Comparison of ENCODE assay signal across 21 mouse cellular contexts in the genomic region with DNA sequence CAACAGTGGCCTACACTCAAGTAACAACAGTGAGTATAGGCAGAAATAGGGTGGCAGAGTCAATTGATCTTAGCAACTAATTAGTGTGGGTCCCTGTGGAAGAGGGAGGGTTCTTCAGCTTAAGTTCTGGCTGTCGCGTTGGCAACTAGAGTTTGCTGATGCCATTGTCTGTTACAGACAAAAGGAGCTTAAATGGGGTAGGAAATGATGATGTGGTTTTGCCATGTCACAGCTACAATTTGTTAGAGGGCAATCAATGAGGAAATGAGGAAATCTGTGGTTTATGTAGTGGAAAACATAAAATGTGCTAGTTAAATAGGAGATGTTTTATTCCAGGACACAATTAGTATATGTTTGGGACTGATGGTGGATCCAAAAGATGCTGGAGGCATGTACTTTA.
"Had no signal": no experiment of that assay in that cellular context is flagged by ENCODE, and none has a peak within 500 bp of the region (broad histone marks: within the 10 kb centered on the region; RNA-seq: fewer than 3 reads in every experiment).

No protein-coding gene starts in this region.

- ATAC-seq: intestine, embryonic 15.5 days; liver, postnatal 0 days; lung, postnatal 0 days; midbrain, embryonic 13.5 days had no signal

- DNase-seq: kidney, adult 11 months; kidney, adult 8-10 months; kidney, postnatal 10 days; kidney, postnatal 36 days; liver, postnatal 0 days; lung, embryonic 14.5 days; right cerebral cortex, adult 18-20 months; right cerebral cortex, postnatal 14 days; right cerebral cortex, postnatal 4 days; thymus, postnatal 25 days had no signal

- H3K9me3 ChIP-seq: intestine, embryonic 15.5 days; kidney, embryonic 15.5 days; megakaryocyte, embryonic 14.5 days; midbrain, embryonic 10.5 days; midbrain, embryonic 13.5 days; neural tube, embryonic 12.5 days had no signal

- H3K27me3 ChIP-seq: intestine, embryonic 15.5 days; kidney, embryonic 15.5 days; megakaryocyte, embryonic 14.5 days; midbrain, embryonic 13.5 days; neural tube, embryonic 12.5 days had no signal

- H3K36me3 ChIP-seq: intestine, embryonic 15.5 days; kidney, embryonic 15.5 days; midbrain, embryonic 10.5 days; midbrain, embryonic 13.5 days; neural tube, embryonic 12.5 days had no signal

- H3K4me2 ChIP-seq: intestine, embryonic 15.5 days; kidney, embryonic 15.5 days; liver, embryonic 11.5 days; lung, embryonic 14.5 days; midbrain, embryonic 13.5 days; neural tube, embryonic 12.5 days had no signal

- H3K4me3 ChIP-seq: intestine, embryonic 15.5 days; kidney, embryonic 15.5 days; megakaryocyte, embryonic 14.5 days; midbrain, embryonic 10.5 days; midbrain, embryonic 13.5 days; neural tube, embryonic 12.5 days had no signal

- H3K4me1 ChIP-seq: intestine, embryonic 15.5 days; kidney, embryonic 15.5 days; megakaryocyte, embryonic 14.5 days; midbrain, embryonic 10.5 days; midbrain, embryonic 13.5 days; neural tube, embryonic 12.5 days had no signal

- H3K27ac ChIP-seq: intestine, embryonic 15.5 days; kidney, embryonic 15.5 days; liver, embryonic 14.5 days; macrophage; midbrain, embryonic 10.5 days; midbrain, embryonic 13.5 days; neural tube, embryonic 12.5 days; stomach, postnatal 0 days had no signal

- H3K9ac ChIP-seq: intestine, embryonic 15.5 days; kidney, embryonic 15.5 days; liver, embryonic 14.5 days; liver, postnatal 0 days; lung, embryonic 14.5 days; midbrain, embryonic 13.5 days; neural tube, embryonic 12.5 days had no signal
